Mouse (Mus musculus) erythroblast, embryonic 14.5 days (primary cell): ENCODE results near the gene Kmt2e.

Experiments used
- GATA1 ChIP-seq: IDR thresholded peaks from 2 replicates; pipeline ENCODE4 v1.6.1; 2012; ENCODE audit warnings: low read length, inconsistent platforms, mixed read lengths
- TAL1 ChIP-seq: IDR thresholded peaks from 3 replicates; pipeline ENCODE4 v1.6.1; 2012; ENCODE audit warnings: low read length, inconsistent platforms, mixed read lengths

GRCm38 (mm10) chr5:23500715-23501114 is 66.5 kb downstream of the Kmt2e start:
- TF ChIP-seq GATA1 (no peak), TAL1 (no peak)
